Mouse (Mus musculus): ENCODE results near the gene Zgrf1. TPM values are rescaled to one million over a fixed set of nuclear protein-coding genes. Genes with fewer than 3 reads are reported as not detected.
A peak's percentile ranks its signal among the peaks of the same experiment; 100 is the strongest.

Zgrf1 gene
- total RNA-seq, 2 experiments from 2014 or later, result 2.9 to 3.4 TPM

GRCm38 (mm10) chr3:127554723-127555122 lies 1.4 kb downstream of the Zgrf1 start:
- intact Hi-C loops (cut with DNase I), result loop anchor here (5.0 kb wide), 1 partner anchor 232 kb away; no protein-coding TSS in a partner anchor
- no peak for DNase-seq

- intact Hi-C loops (cut with DNase I), result no loop called here
- no peak for DNase-seq
These were observed 4.9 kb downstream of the Zgrf1 start for GRCm38 (mm10) chr3:127558201-127558600.

- DNase-seq, result no peak
- intact Hi-C loops (cut with DNase I), result no loop called here
These were observed 9.7 kb downstream of the Zgrf1 start for GRCm38 (mm10) chr3:127562974-127563373.

- intact Hi-C loops (cut with DNase I), result no loop called here
- no peak for DNase-seq
These were observed 11.8 kb downstream of the Zgrf1 start for GRCm38 (mm10) chr3:127565129-127565528.

GRCm38 (mm10) chr3:127572557-127572956 lies 19.3 kb downstream of the Zgrf1 start:
- intact Hi-C loops (cut with DNase I), result loop anchor here (5.0 to 10.0 kb wide), 2 partner anchors 185 to 372 kb away; no protein-coding TSS in a partner anchor
- peak; percentile 8 for DNase-seq

GRCm38 (mm10) chr3:127597136-127597535 lies 43.8 kb downstream of the Zgrf1 start:
- no peak for DNase-seq
- intact Hi-C loops (cut with DNase I), result no loop called here

GRCm38 (mm10) chr3:127608109-127608508 lies 54.8 kb downstream of the Zgrf1 start:
- no peak for DNase-seq
- intact Hi-C loops (cut with DNase I), result no loop called here

GRCm38 (mm10) chr3:127625296-127625695 lies 72.0 kb downstream of the Zgrf1 start:
- DNase-seq, result peak; percentile 80
- intact Hi-C loops (cut with DNase I), result loop anchor here (2.0 kb wide), 1 partner anchor 324 kb away; no protein-coding TSS in a partner anchor

- DNase-seq, result no peak
- intact Hi-C loops (cut with DNase I), result loop anchor here (2.0 kb wide), 1 partner anchor 323 kb away; no protein-coding TSS in a partner anchor
These were observed 72.6 kb downstream of the Zgrf1 start for GRCm38 (mm10) chr3:127625701-127626399.

GRCm38 (mm10) chr3:127626524-127626923 lies 73.2 kb downstream of the Zgrf1 start:
- intact Hi-C loops (cut with DNase I), result no loop called here
- no peak for DNase-seq

- intact Hi-C loops (cut with DNase I), result no loop called here
- DNase-seq, result no peak
These were observed 74.1 kb downstream of the Zgrf1 start for GRCm38 (mm10) chr3:127627151-127627955.

GRCm38 (mm10) chr3:127627956-127628310 lies 74.6 kb downstream of the Zgrf1 start:
- intact Hi-C loops (cut with DNase I), result no loop called here
- DNase-seq, result no peak

GRCm38 (mm10) chr3:127628311-127629184 lies 75.3 kb downstream of the Zgrf1 start:
- DNase-seq, result no peak
- intact Hi-C loops (cut with DNase I), result no loop called here

GRCm38 (mm10) chr3:127630190-127630589 lies 76.9 kb downstream of the Zgrf1 start:
- DNase-seq, result no peak
- intact Hi-C loops (cut with DNase I), result loop anchor here (5.0 kb wide), 1 partner anchor 127 kb away; no protein-coding TSS in a partner anchor

- no peak for DNase-seq
- intact Hi-C loops (cut with DNase I), result loop anchor here (5.0 kb wide), 1 partner anchor 126 kb away; no protein-coding TSS in a partner anchor
These were observed 77.6 kb downstream of the Zgrf1 start for GRCm38 (mm10) chr3:127630735-127631372.

GRCm38 (mm10) chr3:127631582-127631981 lies 78.3 kb downstream of the Zgrf1 start:
- intact Hi-C loops (cut with DNase I), result loop anchor here (5.0 kb wide), 1 partner anchor 126 kb away; no protein-coding TSS in a partner anchor
- DNase-seq, result no peak

GRCm38 (mm10) chr3:127632531-127632930 lies 79.2 kb downstream of the Zgrf1 start:
- intact Hi-C loops (cut with DNase I), result loop anchor here (5.0 kb wide), 1 partner anchor 125 kb away; no protein-coding TSS in a partner anchor

GRCm38 (mm10) chr3:127633080-127634032 lies 80.1 kb downstream of the Zgrf1 start, which contains the start of gene Neurog2:
Gene Neurog2 (plus strand): TSS chr3:127633135.
- no peak for DNase-seq
- intact Hi-C loops (cut with DNase I), result loop anchor here (5.0 kb wide), 1 partner anchor 124 kb away; no protein-coding TSS in a partner anchor

More at GRCm38 (mm10) chr3:127632531-127632930, 79.2 kb downstream of the Zgrf1 start:
- peak; percentile 62 for DNase-seq

All from left cerebral cortex, postnatal 4 days (tissue).